Mouse (Mus musculus): ENCODE results near the gene Olig2. TPM values are rescaled to one million over a fixed set of nuclear protein-coding genes. Genes with fewer than 3 reads are reported as not detected.

Olig2 gene
- polyA plus RNA-seq, 1 experiment from 2014 or later = 9.9 TPM

Other genes with a start within 250 kb of the Olig2 start
- gene Synj1, start 214.1 kb upstream of the Olig2 start, polyA plus RNA-seq (2015; fragmentation: Nextera tagmentation; extraction: Ambion mirVana) = 52.1 and 55.7 TPM in 2 replicates
- 72.3 and 84.0 TPM in 2 replicates for gene Paxbp1, start 180.9 kb upstream of the Olig2 start, polyA plus RNA-seq (2015; fragmentation: Nextera tagmentation; extraction: Ambion mirVana)
- 0.87 TPM in 2 replicates for gene 4932438H23Rik, start 130.3 kb upstream of the Olig2 start, polyA plus RNA-seq (2015; fragmentation: Nextera tagmentation; extraction: Ambion mirVana)
- gene Olig1, start 44.3 kb downstream of the Olig2 start, polyA plus RNA-seq (2015; fragmentation: Nextera tagmentation; extraction: Ambion mirVana) = 94.2 and 131 TPM in 2 replicates
- gene Ifnar2, start 147.3 kb downstream of the Olig2 start, polyA plus RNA-seq (2015; fragmentation: Nextera tagmentation; extraction: Ambion mirVana) = 35.4 and 38.7 TPM in 2 replicates
- not detected in 2 replicates for gene Gm21970, start 166.3 kb downstream of the Olig2 start, polyA plus RNA-seq (2015; fragmentation: Nextera tagmentation; extraction: Ambion mirVana)
- gene Il10rb, start 180.7 kb downstream of the Olig2 start, polyA plus RNA-seq (2015; fragmentation: Nextera tagmentation; extraction: Ambion mirVana) = 10.4 and 11.1 TPM in 2 replicates